Mouse (Mus musculus): ENCODE measurements at regions not wholly inside any gene's neighbourhood (a gene's known extent, or its start where the extent isn't known, plus 50 kb on each side); places are given as distances from the start of the nearest gene placed in this dataset.
A peak's percentile ranks its signal among the peaks of the same experiment; 100 is the strongest.

GRCm38 (mm10) chr4:152647620-152648019 is 169.9 kb upstream of the Kcnab2 start:
- no peak for DNase-seq (ENCODE audit: low spot score in 2 of 2)

GRCm38 (mm10) chr4:152647084-152647483 is 169.4 kb upstream of the Kcnab2 start:
- DNase-seq (ENCODE audit: low spot score in 2 of 2) = no peak

GRCm38 (mm10) chr4:152637088-152637487 is 159.4 kb upstream of the Kcnab2 start:
- DNase-seq (ENCODE audit: low spot score in 2 of 2) = no peak

- no peak for DNase-seq (ENCODE audit: low spot score in 2 of 2)
Observed at GRCm38 (mm10) chr4:152633896-152634295, 156.2 kb upstream of the Kcnab2 start.

- no peak for DNase-seq (ENCODE audit: low spot score in 2 of 2)
Observed at GRCm38 (mm10) chr4:152628111-152628510, 150.4 kb upstream of the Kcnab2 start.

GRCm38 (mm10) chr4:152625032-152626003 is 147.6 kb upstream of the Kcnab2 start:
- DNase-seq (ENCODE audit: low spot score in 2 of 2) = peak; percentile 77

- peak; percentile 45 to 61 for DNase-seq (ENCODE audit: low spot score in 2 of 2)
Observed at GRCm38 (mm10) chr4:152622022-152622777, 144.5 kb upstream of the Kcnab2 start.

GRCm38 (mm10) chr4:152617636-152618035 is 140.0 kb upstream of the Kcnab2 start:
- no peak for DNase-seq (ENCODE audit: low spot score in 2 of 2)

- DNase-seq (ENCODE audit: low spot score in 2 of 2) = peak in 1 of 2 experiments; percentile 63
Observed at GRCm38 (mm10) chr4:152615155-152615554, 137.5 kb upstream of the Kcnab2 start.

GRCm38 (mm10) chr4:152614356-152615100 is 136.9 kb upstream of the Kcnab2 start:
- peak; percentile 86 to 90 for DNase-seq (ENCODE audit: low spot score in 2 of 2)
